Mouse (Mus musculus): ENCODE measurements at regions not wholly inside any gene's neighbourhood (a gene's known extent, or its start where the extent isn't known, plus 50 kb on each side); places are given as distances from the start of the nearest gene placed in this dataset.
A peak's percentile ranks its signal among the peaks of the same experiment; 100 is the strongest.

DNA sequence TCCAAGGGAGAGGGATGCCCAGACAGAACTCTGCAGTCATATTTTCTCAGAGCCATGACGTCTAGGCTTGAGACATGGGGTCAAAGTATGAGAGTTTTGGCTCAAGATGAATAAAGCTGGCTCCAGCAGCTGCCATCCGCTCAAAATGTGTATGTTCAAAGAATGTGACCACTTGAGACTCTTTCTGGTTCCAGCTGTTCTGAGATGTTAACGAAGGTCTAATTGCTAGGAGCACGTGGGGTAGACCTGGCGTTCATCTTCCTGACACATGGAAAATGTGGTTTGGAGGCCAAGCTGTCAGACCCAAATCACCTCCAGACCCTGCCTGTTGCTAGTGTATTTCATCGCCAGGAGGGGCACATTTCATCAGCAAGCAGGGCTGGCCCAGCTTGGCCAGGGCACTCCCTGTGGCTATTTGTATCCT lies 58.9 kb upstream of the Ankrd1 start:
- DNase-seq (ENCODE audit: low read depth, low spot score), result no peak

DNA sequence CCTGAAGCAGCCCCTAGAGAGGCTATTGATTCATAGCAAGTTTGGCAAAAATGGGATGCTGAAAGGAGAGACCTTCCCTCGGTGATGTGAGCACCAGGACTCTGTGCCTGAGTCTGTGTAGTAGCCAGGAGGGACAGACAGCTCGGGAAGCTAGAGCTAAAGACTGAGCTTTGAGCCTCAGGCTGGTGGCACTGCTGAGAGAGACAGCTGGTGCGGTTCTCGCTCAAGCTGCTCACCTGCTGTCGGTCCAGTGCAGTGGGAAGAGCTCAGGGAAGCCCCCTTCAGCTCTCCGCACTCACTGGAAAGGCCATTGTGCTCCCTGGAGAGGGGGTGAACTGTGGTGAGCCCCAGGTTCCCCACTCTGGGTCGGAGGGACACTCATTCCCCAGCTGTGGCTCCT lies 60.4 kb upstream of the Ankrd1 start:
- no peak for DNase-seq (ENCODE audit: low read depth, low spot score)

DNA sequence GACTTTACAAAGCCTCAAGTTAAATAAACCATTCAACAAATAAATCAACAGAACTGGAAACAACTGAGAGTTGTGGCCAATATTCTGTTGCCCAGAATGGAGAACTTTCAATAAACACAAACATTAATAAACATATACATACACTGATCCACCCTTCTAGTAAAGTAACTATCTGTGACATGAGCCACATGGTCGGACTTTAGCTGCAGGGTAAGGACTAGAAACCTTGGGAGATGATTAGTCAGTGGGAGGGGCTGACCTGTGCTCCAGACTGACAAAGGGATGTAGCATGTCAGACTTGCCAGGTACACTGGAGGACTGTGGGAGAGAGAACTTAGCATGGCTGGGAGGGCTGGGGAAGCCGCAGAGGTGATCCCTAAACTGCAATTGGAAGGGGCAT lies 61.6 kb upstream of the Ankrd1 start:
- DNase-seq (ENCODE audit: low read depth, low spot score), result no peak

DNA sequence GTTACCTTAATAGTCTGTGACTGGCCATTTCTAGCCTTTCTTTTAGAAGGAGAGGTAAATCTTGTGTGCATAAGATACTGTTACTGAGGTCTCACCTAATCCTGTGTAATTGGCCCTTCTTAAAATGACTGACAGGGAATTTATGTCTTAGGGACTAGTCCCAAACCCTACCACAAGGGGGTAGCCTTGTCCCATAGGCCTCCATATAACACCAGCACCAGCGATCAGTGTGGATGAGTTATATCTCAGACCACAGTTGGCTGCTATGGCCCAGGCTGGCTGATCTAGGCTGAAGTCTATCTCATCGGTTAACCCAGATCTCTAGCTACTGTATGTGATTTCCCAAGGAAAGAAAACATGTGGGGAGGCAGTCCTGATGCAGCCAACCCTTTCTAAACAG lies 63.2 kb upstream of the Ankrd1 start:
- DNase-seq (ENCODE audit: low read depth, low spot score), result peak; percentile 82

DNA sequence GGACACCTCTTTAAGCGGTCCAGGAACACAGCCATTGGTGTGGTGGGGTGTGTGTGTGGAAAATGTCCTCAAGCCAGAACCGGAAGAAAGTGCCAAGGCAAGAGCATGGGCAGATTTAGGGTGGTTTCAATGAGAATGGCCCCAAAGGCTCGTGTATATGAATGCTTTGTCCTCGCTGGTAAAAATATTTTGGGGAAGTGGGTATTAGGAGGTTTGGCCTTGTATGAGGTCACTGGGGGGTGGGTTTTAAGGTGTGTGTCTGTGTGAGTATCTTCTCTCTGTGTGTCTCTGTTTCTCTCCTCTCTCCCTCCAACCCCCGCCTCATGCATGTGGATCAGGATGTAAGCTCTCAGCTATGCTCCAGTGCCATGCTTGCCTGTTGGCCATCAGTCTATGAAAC lies 69.8 kb upstream of the Ankrd1 start:
- DNase-seq (ENCODE audit: low read depth, low spot score), result no peak

DNA sequence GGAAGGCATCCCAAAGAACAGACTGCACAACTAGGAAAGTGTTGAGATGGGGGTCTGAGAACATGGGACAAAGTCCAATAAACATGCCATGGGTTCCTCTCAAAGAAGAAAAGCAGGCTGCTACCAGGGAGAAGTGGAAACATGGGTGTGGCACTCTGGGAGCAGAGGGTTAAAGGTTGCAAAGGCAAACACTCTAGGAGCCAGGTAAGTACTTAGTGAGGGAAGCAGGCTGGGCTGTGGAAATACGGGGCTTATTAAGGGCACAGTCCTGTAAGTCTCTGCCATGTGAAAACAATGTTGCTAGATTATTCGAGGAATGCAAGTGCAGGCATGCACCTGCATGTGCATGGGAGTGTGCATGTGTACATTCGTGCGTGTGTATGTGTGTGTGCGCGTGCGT lies 71.7 kb upstream of the Ankrd1 start:
- DNase-seq (ENCODE audit: low read depth, low spot score), result no peak

DNA sequence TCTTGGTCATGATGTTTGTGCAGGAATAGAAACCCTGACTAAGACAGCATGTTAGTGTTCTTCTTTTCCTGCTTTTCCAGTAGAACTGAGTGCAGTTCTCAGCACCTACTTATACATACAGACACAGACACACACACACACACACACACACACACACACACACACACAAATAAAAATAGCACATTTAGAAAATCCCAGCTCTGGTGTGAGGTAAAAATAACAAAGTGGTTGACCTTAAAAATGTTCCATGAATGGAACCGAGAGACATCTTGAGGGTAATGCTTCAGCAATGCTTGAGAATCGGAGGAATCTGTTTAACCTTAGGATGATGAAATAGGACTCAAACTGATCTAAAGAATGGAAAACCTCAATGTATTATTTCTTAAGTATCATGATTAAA lies 84.4 kb upstream of the Ankrd1 start:
- no peak for DNase-seq (ENCODE audit: low read depth, low spot score)

DNA sequence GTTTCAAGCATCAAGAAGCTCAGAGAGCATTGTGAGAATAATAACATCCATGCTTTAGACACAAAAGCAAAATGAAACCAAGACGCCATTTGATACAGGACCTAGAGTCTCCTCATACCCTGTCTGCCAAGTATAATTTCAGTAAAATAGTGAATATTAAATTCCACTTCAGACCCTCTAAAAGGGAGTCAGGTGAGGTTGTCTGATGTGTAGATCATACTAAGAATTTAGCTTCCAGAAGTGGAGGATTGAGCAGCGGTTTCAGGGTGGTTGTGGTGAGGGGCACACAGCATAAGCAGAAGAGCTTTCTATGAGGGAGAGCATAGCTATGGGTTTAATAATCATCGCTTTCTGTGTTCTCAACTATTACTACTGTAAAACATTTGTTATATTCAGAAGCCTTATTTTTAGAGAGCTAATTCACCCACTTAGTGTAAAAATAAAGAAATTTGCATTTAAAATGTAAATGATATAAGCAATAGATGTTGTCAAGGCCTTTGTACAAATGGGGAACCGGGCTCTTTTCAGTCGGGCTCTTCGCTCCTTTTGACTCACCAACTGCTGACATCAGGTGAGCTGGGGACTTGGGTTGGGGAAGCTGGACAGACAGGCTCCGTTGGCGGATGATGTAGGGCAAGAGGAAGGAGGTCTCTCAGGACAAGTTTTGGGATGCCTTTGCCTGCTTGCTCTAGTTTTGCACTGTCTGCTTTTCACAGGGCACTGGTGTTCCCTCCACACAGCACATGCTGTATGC lies 85.2 kb upstream of the Ankrd1 start:
- DNase-seq (ENCODE audit: low read depth, low spot score), result no peak

DNA sequence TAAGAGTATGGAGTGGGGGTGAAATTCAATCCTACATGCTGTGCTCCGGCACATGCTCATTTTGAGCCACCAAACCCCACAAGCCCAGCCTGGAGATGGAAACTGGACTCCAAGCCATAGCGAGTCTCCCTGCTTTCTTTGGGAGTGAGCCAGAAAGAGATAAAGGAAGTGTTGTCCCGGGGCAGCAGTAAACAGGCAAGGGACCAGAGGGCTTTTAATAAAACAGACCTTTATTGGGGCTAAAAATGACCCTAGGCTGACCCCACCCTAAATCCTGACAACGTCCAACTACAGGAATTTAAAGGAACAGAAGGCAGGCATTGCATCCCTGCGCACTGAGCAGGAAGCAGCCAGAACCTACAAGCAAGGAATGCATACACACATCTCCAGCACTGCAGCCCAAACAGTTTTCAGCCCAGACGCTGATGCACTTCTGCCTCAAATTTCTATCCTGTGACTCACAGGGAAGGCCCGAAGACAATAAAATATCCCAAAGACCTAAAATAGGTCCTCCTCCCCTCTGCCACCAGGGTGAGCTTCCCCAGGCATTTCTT lies 87.9 kb upstream of the Ankrd1 start:
- peak; percentile 43 for DNase-seq (ENCODE audit: low read depth, low spot score)

DNA sequence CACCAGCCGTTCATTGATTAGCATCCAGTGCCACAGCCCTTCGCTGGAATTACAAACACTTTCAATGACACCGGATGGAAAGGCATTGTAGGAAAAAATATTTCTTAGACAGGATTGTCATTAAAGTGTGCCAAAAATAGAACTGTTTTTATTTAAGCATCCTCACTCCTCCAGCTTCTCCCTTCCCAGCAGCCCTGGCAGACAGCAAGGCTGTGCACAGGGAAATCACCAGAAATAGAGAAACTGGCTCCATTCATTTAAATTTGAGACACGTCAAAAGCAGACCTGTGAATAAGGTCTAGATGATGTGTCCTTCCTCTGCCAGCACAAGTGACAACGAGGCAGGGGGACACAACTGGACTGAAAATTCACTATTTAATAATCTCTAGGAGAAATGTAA lies 88.5 kb upstream of the Ankrd1 start:
- DNase-seq (ENCODE audit: low read depth, low spot score), result no peak

DNA sequence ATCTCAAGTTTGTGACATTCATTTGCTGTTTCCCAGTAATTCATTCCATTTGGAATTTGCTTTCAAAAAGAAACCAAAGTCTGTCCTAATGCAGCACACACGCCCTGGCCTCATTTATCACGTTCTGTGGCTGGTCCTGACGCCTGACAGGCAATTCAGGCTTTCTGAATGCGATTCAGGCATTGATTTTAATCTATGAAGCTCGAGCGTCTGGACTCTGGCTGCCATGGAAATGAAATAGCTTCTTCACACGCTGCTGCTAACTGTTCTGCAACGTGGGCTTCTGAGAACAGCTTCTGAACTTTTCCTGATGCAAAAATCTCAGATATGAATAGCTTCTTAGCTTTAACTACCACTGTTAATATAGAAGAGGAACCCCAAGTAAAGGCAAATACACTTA lies 93.6 kb upstream of the Ankrd1 start:
- no peak for DNase-seq (ENCODE audit: low read depth, low spot score)

DNA sequence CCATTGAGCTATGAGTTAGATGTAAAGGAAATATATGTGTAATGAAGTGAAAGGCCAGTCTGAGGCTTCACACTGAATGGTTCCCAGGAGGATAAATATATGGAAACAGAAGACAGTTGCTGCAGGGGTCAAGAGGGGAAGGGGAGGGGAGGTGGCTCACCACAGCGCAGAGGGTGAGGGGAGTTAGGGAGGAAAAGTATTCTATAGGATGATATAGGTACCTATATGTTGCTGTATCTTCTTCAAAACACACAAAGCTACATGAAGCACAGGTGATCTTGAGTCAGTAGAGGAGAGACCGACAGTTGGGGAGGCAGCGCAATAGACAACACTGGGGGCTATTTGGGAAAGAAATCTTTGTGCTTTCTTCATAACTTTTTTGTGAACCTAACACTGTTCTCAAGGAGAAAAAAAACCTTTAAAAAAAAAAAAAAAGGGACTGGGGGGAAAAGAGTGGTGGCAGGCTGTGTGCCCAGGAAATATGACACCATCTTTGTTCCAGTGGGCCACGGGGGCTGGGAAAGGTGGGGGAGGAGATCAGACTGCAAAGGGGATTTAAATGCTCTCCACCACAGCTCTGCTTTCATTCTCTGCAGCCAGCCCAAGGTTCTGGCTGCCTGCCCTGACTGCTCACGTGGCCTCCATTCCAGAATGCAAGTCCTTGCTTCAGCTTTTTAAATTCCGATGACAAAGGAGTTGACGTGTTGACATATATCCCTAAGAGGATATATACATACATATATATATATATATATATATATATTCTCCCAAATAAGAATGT lies 94.5 kb upstream of the Ankrd1 start:
- peak; percentile 15 for DNase-seq (ENCODE audit: low read depth, low spot score)

DNA sequence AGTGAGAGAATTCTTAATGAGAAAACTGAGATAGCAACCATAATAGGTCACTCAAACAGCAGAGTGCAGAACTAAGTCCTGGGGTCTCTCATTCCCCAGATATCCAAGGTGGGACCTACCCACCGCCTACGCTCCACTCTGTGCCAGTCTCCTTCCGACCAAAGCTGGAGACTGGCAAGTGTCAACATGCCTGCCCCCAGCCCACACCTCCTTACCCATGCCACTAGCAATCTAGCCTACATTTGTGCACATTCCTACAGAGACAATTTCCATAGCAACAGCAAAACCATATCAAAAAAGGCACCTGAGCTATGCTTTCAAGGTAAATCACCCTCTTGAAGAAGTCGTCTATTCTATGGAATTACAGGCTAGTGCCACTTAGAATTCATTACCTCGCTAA lies 97.3 kb upstream of the Ankrd1 start:
- no peak for DNase-seq (ENCODE audit: low read depth, low spot score)

DNA sequence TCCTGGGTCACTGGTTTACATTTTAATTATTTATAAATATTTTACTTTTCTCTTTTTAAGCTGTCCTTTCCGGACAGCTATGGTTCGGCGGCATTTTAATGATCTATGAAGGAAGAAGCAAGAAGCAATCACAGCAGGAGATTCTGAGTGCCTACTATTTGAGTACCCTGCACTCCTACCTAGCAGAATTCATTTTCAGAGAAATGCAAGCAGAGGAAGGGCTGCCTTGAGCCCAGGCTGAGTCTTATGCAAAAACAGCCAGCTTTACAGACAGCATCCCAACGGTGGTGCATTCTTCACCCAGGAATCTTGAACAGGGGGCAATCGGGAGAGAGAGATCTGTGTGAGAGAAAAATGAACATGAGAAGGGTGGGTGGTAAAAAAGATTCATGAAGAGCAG lies 97.7 kb upstream of the Ankrd1 start:
- DNase-seq (ENCODE audit: low read depth, low spot score), result no peak

DNA sequence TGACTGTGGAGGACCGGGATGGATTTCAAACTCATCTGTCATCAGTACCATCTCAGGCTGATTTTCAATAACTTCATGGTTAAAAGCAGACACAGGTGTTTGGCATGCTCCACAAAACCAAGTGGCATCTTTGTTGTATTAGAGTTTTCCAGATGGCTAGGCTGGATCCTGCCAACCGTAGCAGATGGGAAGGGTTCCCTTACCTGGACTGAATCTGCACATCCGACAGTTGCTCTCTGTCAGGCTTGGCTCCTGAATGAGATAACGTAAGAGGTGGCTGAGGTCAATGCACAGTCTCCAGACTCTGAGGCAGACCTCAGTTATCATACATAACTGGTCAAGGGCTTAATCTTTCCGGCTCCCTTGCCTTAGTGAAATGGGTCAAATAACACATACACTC lies 99.0 kb upstream of the Ankrd1 start:
- no peak for DNase-seq (ENCODE audit: low read depth, low spot score)

DNA sequence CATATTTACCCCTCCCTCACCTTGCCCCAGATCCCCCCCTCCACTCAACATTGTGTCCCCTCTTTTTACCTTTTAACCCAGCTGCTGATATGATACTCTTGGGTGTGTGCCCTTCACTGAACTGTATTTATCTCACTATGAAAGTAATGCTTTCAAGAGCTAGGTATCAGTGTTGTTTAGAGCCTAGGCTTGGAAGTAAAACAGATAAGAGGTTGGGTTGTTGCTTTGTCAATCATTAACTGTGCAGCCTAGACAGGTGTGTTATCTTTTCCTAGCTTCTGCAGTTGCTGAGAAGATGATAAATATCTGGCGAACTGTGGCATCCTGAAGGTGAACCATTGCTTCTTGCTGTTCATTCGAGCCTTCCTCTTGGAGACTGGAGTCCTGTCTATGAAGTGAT lies 101.2 kb upstream of the Ankrd1 start:
- DNase-seq (ENCODE audit: low read depth, low spot score), result no peak

DNA sequence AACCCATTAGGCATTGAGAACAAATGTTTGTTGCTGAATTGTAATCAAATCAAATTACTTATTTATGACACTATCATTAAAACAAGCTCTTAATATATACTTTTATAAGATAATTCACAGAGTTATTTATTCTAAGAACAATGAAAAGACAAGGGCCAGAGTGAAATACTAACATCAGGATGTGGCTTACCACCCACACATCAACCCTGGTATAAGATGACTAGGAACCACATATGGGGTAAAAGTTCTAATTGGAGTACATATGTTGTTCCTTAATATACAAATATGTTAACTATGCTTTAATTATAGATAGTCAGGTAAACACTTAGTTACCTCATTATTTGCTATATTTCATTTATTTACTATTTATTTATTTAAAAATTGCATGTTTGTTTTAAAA lies 101.7 kb upstream of the Ankrd1 start:
- no peak for DNase-seq (ENCODE audit: low read depth, low spot score)

DNA sequence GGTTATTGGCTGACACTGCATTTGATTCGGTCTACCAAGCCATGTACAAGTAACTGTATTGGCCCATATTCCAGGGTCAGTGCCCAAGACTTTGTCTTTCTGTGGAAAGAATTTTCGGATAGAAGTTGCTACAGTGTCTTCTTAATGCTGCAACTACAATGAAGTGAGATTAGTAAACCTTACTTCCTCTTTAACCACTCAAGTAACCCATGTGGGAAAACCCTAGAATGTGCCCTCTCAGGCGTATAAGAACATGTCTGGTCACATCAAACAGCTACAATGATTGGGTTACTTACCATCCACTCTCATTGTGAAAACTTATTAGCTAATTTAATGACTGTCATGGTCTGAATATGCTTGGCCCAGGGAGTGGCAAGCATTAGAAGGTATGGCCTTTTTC lies 102.3 kb upstream of the Ankrd1 start:
- no peak for DNase-seq (ENCODE audit: low read depth, low spot score)

DNA sequence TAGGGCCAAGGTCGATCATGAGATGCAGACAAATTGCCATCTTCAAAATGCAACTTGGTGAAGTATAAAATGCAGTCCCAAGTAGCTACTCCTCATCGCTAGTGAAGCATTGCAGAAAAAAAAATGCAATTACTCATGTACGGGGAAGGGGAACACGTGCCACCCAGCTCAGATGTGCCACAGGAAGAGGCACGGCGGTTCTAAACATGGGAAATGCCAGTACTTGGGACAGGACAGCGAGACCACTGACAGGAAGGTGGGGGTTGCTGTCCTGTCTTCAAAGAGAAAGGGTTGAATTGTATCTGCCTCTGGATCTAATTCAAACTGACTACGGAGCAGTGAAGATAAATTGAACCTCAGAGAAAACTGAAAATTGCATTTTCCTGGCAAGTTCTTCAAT lies 104.6 kb upstream of the Ankrd1 start:
- no peak for DNase-seq (ENCODE audit: low read depth, low spot score)

DNA sequence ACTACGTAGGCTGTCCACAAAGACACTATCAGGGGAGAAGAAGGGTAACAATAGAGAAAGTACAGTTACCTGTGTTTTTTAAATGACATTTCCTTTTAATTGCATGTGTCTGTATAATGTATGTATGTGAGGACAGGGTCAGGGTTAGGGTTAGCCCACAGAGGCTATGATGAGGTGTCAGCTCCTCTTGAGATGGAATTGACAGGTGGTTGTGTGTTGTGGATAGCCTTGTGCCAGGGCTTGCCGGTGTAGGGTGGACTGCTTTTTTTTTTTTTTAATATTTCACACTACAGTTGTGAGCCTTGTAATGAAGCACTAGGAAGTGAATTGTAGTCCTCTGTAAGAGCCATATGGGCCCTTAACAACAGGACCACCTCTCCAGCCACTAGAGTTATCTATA lies 105.7 kb upstream of the Ankrd1 start:
- no peak for DNase-seq (ENCODE audit: low read depth, low spot score)

DNA sequence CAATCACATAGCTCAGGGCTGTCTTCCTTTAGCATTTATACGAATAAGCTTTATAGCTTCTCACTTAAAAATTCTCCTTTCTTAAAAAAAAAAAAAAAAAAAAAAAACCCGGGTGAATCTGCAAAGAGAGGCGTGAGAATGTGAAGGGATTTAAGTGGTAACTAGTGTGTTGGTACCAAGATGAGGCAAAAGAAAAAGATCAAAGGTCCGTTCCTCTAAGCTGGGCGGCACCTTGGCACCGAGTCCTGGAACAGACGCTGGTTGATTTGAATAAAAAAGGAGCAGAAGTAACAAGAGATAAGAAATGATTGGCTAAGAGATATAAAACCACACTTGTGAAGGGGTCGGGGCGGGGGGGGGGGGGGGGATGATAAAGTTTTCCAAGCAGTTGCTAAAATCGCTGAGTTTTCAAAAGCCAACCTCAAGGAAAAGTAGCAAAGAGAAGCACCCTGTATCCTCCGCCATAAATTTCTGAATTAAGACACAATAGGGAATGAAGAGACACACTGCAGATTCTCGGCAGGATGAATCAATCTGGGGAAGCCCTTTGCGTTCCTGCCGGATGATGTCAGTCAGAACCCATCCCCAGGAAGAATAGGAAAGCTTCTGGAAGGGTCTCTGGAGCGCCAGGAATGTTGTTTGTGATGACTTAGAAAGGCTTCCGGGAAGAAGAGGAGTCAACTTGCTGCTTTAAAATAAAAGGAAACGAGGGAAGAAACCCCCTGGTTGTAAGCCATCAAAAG lies 107.7 kb upstream of the Ankrd1 start:
- DNase-seq (ENCODE audit: low read depth, low spot score), result peak; percentile 90

DNA sequence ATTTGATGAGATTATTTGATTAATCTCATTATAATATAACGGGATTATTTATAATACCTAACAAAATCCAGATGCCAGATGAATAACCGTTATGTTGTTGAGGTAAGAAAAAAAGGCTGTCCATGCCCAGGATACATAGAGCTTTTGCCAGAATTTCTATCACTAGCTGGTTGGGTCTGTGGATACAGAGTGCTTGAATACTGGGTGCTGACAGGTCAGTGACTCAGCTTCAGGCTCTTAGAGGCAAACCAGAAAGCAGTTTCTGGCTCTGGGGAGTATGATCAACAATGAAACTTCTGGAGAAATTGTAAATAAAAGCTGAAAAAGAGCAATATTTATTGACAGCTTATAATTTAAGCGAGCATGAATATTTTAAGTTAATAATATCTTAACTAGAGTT lies 109.4 kb upstream of the Ankrd1 start:
- no peak for DNase-seq (ENCODE audit: low read depth, low spot score)

Measured in R1 (cell line).